Mouse (Mus musculus) left cerebral cortex, postnatal 10 days (tissue): Measurements from ENCODE around the gene Ebf1. TPM values are rescaled to one million over a fixed set of nuclear protein-coding genes. Genes with fewer than 3 reads are reported as not detected.
A peak's percentile ranks its signal among the peaks of the same experiment; 100 is the strongest.

Experiments
- DNase-seq, 2 experiments: peaks; one replicate each; pipeline ENCODE4 v3.0.0; 2021 to 2022; ENCODE audit warnings: low spot score in 2 of 2, mixed read lengths in 1 of 2; ENCODE audit errors: extremely low spot score in 1 of 2
- intact Hi-C: fragments of 180-260 bp; cut with DNase I; formaldehyde crosslinking; loops from one replicate; pipeline ENCODE4 v1.15.1; 2025
- total RNA-seq, 2 experiments: library from RNA; stranded (reverse); gene quantifications; 2 replicates each; pipeline ENCODE4 v1.2.3; 2021

The Ebf1 gene
- total RNA-seq, 2 experiments from 2014 or later = 3.6 to 5.0 TPM

GRCm38 (mm10) chr11:44841127-44842056 lies 224.3 kb downstream of the Ebf1 start:
- no peak for DNase-seq
- intact Hi-C loops = no loop called here

DNA sequence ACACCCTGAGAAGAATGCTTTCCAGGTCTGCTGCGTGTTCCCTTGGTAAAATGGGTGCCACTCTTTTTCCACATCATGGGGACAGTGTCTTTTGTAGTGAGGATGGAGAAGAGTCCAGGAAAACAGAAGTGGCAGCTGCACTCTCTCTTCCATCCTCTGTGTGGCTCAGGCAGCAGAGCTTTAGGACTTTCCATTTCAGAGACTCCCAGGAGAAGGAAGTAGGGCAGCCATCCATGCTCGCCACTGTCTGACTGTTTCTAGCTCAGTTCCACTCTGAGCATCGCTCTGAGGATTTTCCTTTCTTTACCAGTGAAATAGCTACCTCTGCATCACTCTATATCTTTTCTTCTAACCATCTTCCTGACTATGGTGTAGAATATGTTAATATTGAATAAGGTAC lies 234.8 kb downstream of the Ebf1 start:
- DNase-seq = no peak
- intact Hi-C loops = no loop called here

GRCm38 (mm10) chr11:44852921-44853320 lies 235.8 kb downstream of the Ebf1 start:
- intact Hi-C loops = no loop called here

GRCm38 (mm10) chr11:44854496-44854895 lies 237.4 kb downstream of the Ebf1 start:
- no peak for DNase-seq
- intact Hi-C loops = no loop called here

More at GRCm38 (mm10) chr11:44852921-44853320, 235.8 kb downstream of the Ebf1 start:
- no peak for DNase-seq

DNA sequence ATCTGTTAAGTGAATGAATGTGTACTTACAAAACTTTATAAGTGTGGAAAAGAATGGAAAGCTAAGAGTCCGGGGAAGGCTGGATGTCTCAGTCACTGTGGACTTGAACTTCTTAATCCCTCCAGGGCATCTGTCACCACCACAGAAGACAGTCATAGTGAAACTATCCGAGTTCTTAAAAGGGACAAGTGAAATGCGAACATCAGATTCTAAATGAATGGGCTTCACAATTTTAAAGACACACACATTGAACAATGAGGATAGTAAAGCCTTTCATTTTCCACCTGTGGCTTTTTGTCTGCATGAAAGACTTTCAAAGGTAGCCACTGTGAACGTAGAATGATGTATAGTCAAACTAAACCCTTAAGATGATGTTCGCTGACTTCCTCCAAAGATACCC lies 244.0 kb downstream of the Ebf1 start:
- DNase-seq = no peak
- intact Hi-C loops = no loop called here

- DNase-seq = no peak
- intact Hi-C loops = no loop called here
These were observed 246.8 kb downstream of the Ebf1 start for GRCm38 (mm10) chr11:44863910-44864309.

- DNase-seq = no peak
- intact Hi-C loops = no loop called here
These were observed 249.5 kb downstream of the Ebf1 start for GRCm38 (mm10) chr11:44866476-44867149.

- DNase-seq = no peak
- intact Hi-C loops = no loop called here
These were observed 250.3 kb downstream of the Ebf1 start for GRCm38 (mm10) chr11:44867433-44867832.

GRCm38 (mm10) chr11:44873876-44874275 lies 256.8 kb downstream of the Ebf1 start:
- DNase-seq = no peak
- intact Hi-C loops = no loop called here

DNA sequence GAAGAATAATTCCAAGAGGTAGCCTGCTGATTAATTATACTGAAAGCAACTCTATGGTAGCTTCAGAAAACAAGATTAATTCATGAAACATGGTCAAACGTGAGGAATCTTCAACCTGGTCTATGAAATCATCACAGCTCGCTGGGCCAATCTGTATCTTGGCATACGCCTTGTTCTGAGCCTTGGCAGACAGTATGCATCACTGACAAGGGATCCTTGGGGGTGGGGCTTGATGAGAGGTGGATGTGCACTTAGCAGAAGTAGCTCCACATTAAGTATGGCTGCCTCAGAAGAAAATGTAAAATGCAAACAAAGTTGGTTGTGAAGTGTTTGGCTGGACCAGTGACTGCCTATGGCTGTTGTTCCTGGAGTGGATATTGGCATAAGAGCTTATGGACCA lies 258.1 kb downstream of the Ebf1 start:
- intact Hi-C loops = no loop called here
- no peak for DNase-seq

DNA sequence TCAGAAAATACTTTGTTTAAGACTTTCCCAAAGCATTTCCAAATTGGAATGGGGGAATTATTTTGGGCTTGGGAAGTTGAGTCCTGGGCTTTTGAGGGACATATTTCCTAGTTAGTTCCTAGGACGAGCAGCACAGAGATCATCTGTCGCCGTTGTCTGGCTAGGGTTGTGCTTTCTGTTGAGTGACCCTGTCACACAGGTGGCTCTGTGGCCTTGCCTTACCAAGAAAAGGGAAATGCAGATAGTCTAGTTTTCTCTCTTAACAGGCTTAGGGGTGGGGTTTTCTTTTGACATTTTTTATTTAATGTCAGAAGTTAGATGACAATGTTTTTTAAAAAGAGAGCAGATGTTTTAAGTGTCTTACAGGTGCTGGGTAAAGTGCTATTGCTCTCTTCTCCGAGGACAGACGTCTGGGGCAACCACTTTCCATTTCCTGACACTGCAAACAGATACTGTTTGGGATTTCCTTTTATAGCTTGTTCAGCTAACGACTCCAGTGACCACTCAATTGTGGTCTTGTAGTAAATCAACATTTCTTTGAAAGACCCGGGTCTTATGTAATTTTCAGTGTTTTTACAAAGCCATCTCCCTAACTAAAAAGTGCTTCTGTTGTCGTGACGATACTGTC lies 264.1 kb downstream of the Ebf1 start:
- no peak for DNase-seq
- intact Hi-C loops = no loop called here

GRCm38 (mm10) chr11:44882476-44882970 lies 265.4 kb downstream of the Ebf1 start:
- DNase-seq = no peak
- intact Hi-C loops = no loop called here

DNA sequence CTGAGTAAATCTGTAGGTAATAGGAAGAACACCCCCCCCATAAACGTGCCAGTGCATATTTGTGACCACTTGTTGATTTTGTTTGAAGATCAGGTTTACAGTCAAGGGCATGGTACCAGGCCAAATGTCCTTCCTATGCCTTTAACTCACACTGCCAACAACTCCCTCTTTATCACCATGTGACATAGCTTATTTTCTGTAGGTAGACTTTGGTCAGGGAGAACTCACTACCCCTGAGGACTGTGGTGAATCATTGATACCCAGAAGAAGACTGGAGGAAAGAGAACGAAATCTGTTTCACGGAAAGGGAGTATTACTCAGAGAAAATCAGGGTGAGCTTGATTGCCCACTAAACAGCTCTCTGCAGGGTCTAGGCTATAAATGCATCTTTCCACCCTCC lies 267.2 kb downstream of the Ebf1 start:
- no peak for DNase-seq
- intact Hi-C loops = no loop called here

- DNase-seq = no peak
- intact Hi-C loops = no loop called here
These were observed 269.8 kb downstream of the Ebf1 start for GRCm38 (mm10) chr11:44886897-44887296.

- no peak for DNase-seq
- intact Hi-C loops = no loop called here
These were observed 270.6 kb downstream of the Ebf1 start for GRCm38 (mm10) chr11:44887691-44888090.

- DNase-seq = no peak
- intact Hi-C loops = no loop called here
These were observed 271.3 kb downstream of the Ebf1 start for GRCm38 (mm10) chr11:44888390-44888789.

- DNase-seq = peak in 1 of 2 experiments; percentile 53
- intact Hi-C loops = no loop called here
These were observed 275.9 kb downstream of the Ebf1 start for GRCm38 (mm10) chr11:44892814-44893521.

GRCm38 (mm10) chr11:44893986-44894385 lies 276.9 kb downstream of the Ebf1 start:
- DNase-seq = no peak
- intact Hi-C loops = no loop called here

- intact Hi-C loops = no loop called here
- no peak for DNase-seq
These were observed 277.7 kb downstream of the Ebf1 start for GRCm38 (mm10) chr11:44894798-44895197.
